Mouse (Mus musculus): Measurements from ENCODE around the gene Krtap6-5. TPM values are rescaled to one million over a fixed set of nuclear protein-coding genes. Genes with fewer than 3 reads are reported as not detected.
"Not testable (repeated sequence)": the region's sequence is repeated elsewhere in the genome, so short reads cannot be mapped to it uniquely, and the experiment has no call there.

Krtap6-5 gene
- polyA plus RNA-seq (2016; fragmentation: Nextera tagmentation; extraction: Ambion mirVana): not detected in 2 replicates

DNA sequence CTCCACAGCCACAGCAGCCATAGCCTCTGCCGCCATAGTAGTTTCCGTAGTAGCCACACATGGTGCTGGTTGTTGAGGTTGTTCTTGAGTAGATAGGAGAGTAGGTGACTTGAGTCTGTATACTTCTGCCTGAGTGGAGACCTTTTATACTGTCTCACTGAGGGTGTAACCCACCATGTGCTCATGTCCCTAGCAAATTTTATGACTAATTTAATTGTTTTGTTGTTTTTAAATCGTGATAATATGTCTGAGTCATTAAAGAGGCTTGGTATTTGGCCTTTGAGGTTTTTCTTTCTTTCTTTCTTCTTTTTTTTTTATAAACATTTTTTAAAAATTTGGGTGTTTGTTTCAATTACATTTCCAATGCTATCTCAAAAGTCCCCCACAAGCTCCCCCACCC lies at the start of gene Krtap6-5:
Gene Krtap6-5, minus strand, starts transcription at position 101 of the 400 bp plus-strand sequence.
- Histone ChIP-seq H3K9me3 (replicated peaks) (no peaks in the 10 kb centered on the region), H3K27me3 (ENCODE audit: low read depth, poor library complexity, severe bottlenecking) (no peaks in the 10 kb centered on the region), H3K27ac (no peak within 1 kb of the TSS), H3K4me3 (no peak within 1 kb of the TSS), H3K36me3 (no peaks in the 10 kb centered on the region), H3K4me1 (no peaks in the 10 kb centered on the region)
- no peak for DNase-seq (ENCODE audit: low spot score)
- 95% methylated on average over 3 of the region's 3 CpGs for WGBS

DNA sequence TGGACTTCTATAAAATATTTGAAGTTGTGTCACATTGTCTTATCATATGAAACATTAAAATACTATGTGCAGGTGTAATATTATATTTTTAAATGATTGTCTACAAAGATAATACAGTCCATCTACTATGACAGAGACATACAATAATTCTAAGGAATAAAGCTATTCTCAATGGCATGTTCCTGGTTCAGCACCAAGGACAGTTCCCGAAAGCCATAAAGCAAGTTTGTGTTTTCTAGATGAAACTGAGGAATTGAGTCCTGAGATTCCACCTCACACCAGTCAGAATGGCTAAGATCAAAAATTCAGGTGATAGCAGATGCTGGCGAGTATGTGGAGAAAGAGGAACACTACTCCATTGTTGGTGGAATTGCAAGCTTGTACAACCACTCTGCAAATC lies 23.4 kb upstream of the Krtap6-5 start:
- H3K4me1 ChIP-seq; H3K36me3 ChIP-seq; H3K4me3 ChIP-seq; H3K27ac ChIP-seq; H3K27me3 ChIP-seq (ENCODE audit: low read depth, poor library complexity, severe bottlenecking); H3K9me3 ChIP-seq (replicated peaks): not testable (repeated sequence)
- peak; percentile 46 for DNase-seq (ENCODE audit: low spot score)
- 79% methylated on average over 2 of the region's 2 CpGs for WGBS

DNA sequence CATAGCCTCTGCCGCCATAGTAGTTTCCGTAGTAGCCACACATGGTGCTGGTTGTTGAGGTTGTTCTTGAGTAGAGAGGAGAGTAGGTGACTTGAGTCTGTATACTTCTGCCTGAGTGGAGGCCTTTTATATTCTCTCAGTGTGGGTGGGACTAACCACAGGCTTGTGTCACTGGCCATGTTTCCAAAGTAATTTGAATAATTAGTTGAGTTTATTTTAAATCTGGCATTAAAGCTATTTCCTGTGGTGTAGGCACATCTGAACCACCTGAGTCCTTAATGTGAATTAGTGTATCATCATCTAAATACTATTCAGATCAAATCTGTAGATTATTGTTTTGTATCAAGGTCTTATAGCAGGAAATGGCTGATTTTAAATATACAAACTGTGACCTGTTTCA lies 16.2 kb upstream of the Krtap6-5 start, which contains the start of gene 1110025L11Rik:
Gene 1110025L11Rik, minus strand, starts transcription at position 101 of the 400 bp plus-strand sequence.
- not testable (repeated sequence) for H3K9me3 ChIP-seq (replicated peaks); H3K4me1 ChIP-seq; H3K27me3 ChIP-seq (ENCODE audit: low read depth, poor library complexity, severe bottlenecking); DNase-seq (ENCODE audit: low spot score); H3K27ac ChIP-seq; H3K4me3 ChIP-seq; H3K36me3 ChIP-seq
- no CpG with 5 or more reads among the region's 2 CpGs for WGBS

DNA sequence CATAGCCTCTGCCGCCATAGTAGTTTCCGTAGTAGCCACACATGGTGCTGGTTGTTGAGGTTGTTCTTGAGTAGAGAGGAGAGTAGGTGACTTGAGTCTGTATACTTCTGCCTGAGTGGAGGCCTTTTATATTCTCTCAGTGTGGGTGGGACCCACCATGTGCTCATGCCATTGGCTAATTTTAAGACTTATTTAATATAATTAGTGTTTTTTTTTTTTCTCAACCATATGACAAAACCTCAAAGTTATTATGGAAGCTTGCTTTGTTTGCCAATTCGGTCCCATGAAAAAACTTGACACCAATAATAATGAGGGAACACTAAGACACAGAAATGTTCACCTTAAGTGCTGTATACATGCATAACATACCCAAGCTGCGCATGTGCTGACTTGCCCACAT lies 6.3 kb downstream of the Krtap6-5 start, which contains the start of gene Gm10228:
Gene Gm10228, minus strand, starts transcription at position 101 of the 400 bp plus-strand sequence.
- WGBS: 96% methylated on average over 2 of the region's 4 CpGs

DNA sequence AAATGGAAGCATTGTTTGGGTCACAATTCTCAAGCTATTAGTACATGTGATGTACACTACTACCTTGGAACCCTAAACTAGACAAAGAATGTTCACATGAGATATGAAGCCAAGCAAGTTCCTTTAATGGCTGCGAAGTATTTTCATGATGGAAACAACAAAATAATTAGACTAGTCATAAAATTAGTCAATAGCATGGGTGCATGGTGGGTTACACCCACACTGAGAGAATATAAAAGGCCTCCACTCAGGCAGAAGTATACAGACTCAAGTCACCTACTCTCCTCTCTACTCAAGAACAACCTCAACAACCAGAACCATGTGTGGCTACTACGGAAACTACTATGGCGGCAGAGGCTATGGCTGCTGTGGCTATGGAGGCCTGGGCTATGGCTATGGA lies 16.3 kb downstream of the Krtap6-5 start, which contains the start of gene Krtap6-1:
Gene Krtap6-1, plus strand, starts transcription at position 301 of the 400 bp plus-strand sequence.
- H3K27me3 ChIP-seq (ENCODE audit: low read depth, poor library complexity, severe bottlenecking); H3K4me3 ChIP-seq; DNase-seq (ENCODE audit: low spot score); H3K36me3 ChIP-seq; H3K27ac ChIP-seq; H3K4me1 ChIP-seq; H3K9me3 ChIP-seq (replicated peaks): not testable (repeated sequence)
- WGBS: 91% methylated on average over 3 of the region's 3 CpGs

More for the DNA sequence above, 6.3 kb downstream of the Krtap6-5 start, which contains the start of gene Gm10228:
- H3K36me3 ChIP-seq; H3K4me1 ChIP-seq; DNase-seq (ENCODE audit: low spot score); H3K27me3 ChIP-seq (ENCODE audit: low read depth, poor library complexity, severe bottlenecking); H3K9me3 ChIP-seq (replicated peaks); H3K4me3 ChIP-seq; H3K27ac ChIP-seq: not testable (repeated sequence)

DNA sequence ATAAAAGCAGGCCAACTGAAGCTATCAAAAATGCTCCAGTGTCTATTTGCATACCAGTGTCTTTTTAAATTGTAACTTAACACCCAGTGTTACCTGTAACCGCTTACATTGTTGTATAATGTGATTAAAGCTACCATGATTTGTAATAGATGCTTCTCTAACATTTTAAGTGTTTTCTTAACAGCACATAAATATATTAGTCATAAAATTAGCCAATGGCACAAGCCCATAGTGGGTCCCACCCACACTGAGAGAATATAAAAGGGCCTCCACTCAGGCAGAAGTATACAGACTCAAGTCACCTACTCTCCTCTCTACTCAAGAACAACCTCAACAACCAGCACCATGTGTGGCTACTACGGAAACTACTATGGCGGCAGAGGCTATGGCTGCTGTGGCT lies 32.7 kb downstream of the Krtap6-5 start, which contains the start of gene Gm10229:
Gene Gm10229, plus strand, starts transcription at position 301 of the 400 bp plus-strand sequence.
- WGBS: 90% methylated on average over 3 of the region's 3 CpGs
- not testable (repeated sequence) for H3K36me3 ChIP-seq

DNA sequence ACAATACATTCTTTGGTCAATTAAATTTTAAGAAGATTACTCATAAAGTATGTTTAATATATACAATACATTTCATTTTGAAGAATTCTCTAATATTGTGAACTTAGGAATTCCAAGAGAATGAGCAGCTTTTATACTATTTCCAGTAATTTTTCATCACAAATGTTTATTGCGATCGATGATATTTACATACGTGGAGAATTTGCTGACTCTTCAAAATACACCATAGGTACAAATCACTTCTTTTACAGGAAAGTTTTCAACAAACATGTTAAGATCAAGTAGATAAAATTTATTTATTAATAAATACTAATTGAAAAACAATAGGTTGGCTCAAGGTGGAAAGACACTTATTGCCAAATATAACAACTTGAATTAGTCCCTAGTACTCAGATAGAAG lies 33.7 kb downstream of the Krtap6-5 start:
- Histone ChIP-seq H3K4me3 (no peak overlapping the region), H3K27ac (no peak overlapping the region), H3K27me3 (ENCODE audit: low read depth, poor library complexity, severe bottlenecking) (no peaks in the 10 kb centered on the region), H3K36me3 (no peaks in the 10 kb centered on the region), H3K9me3 (replicated peaks) (no peaks in the 10 kb centered on the region), H3K4me1 (no peaks in the 10 kb centered on the region)
- over 99% methylated on average over 3 of the region's 3 CpGs for WGBS
- DNase-seq (ENCODE audit: low spot score): no peak

More for the DNA sequence above, 32.7 kb downstream of the Krtap6-5 start, which contains the start of gene Gm10229:
- not testable (repeated sequence) for H3K9me3 ChIP-seq (replicated peaks); H3K4me3 ChIP-seq; H3K27me3 ChIP-seq (ENCODE audit: low read depth, poor library complexity, severe bottlenecking); DNase-seq (ENCODE audit: low spot score); H3K27ac ChIP-seq; H3K4me1 ChIP-seq

DNA sequence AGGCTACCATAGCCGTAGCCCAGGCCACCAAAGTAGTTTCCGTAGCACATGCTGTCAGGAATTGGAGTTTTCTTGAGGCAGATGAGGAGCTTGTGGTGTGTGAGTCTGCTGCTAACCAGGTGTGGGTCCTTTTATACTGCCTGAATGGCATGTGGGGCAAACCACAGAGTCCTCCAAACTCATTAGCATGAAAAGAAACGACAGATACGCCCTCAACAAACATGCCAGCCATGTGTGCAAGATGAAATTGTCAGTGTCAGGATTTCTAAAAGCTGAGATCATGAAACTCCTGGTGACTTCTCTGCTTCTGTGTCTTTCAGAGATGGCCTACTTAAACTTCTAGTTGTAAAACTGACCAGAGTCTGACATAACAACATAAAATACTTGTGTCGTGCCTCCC lies 37.0 kb downstream of the Krtap6-5 start, which contains the start of gene Krtap22-2:
Gene Krtap22-2, minus strand, starts transcription at position 101 of the 400 bp plus-strand sequence.
- no peaks in the 10 kb centered on the region for H3K9me3 ChIP-seq (replicated peaks)
- 88% methylated on average over 5 of the region's 5 CpGs for WGBS
- H3K27me3 ChIP-seq (ENCODE audit: low read depth, poor library complexity, severe bottlenecking): no peaks in the 10 kb centered on the region
- no peak within 1 kb of the TSS for H3K27ac ChIP-seq
- no peak within 1 kb of the TSS for H3K4me3 ChIP-seq
- no peaks in the 10 kb centered on the region for H3K4me1 ChIP-seq
- no peaks in the 10 kb centered on the region for H3K36me3 ChIP-seq
- no peak for DNase-seq (ENCODE audit: low spot score)

Other genes with a start within 250 kb of the Krtap6-5 start
- not detected in 2 replicates for gene Gm20741, start 235.7 kb downstream of the Krtap6-5 start, polyA plus RNA-seq (2016; fragmentation: Nextera tagmentation; extraction: Ambion mirVana)
- gene Krtap15, start 227.7 kb downstream of the Krtap6-5 start, polyA plus RNA-seq (2016; fragmentation: Nextera tagmentation; extraction: Ambion mirVana): not detected in 2 replicates
- gene Krtap14, start 221.7 kb downstream of the Krtap6-5 start, polyA plus RNA-seq (2016; fragmentation: Nextera tagmentation; extraction: Ambion mirVana): not detected in 2 replicates
- gene Krtap19-1, start 178.5 kb downstream of the Krtap6-5 start, polyA plus RNA-seq (2016; fragmentation: Nextera tagmentation; extraction: Ambion mirVana): not detected in 2 replicates
- not detected in 2 replicates for gene Krtap19-2, start 173.6 kb downstream of the Krtap6-5 start, polyA plus RNA-seq (2016; fragmentation: Nextera tagmentation; extraction: Ambion mirVana)
- not detected in 2 replicates for gene Krtap19-3, start 169.8 kb downstream of the Krtap6-5 start, polyA plus RNA-seq (2016; fragmentation: Nextera tagmentation; extraction: Ambion mirVana)
- not detected in 2 replicates for gene Krtap19-4, start 162.8 kb downstream of the Krtap6-5 start, polyA plus RNA-seq (2016; fragmentation: Nextera tagmentation; extraction: Ambion mirVana)
- gene Krtap19-5, start 151.4 kb downstream of the Krtap6-5 start, polyA plus RNA-seq (2016; fragmentation: Nextera tagmentation; extraction: Ambion mirVana): not detected in 2 replicates
- gene Krtap19-9b, start 115.6 kb downstream of the Krtap6-5 start, polyA plus RNA-seq (2016; fragmentation: Nextera tagmentation; extraction: Ambion mirVana): not detected in 2 replicates
- not detected in 2 replicates for gene Krtap16-3, start 85.0 kb downstream of the Krtap6-5 start, polyA plus RNA-seq (2016; fragmentation: Nextera tagmentation; extraction: Ambion mirVana)
- gene Krtap22-2, start 37.1 kb downstream of the Krtap6-5 start, polyA plus RNA-seq (2016; fragmentation: Nextera tagmentation; extraction: Ambion mirVana): not detected in 2 replicates
- gene Gm10229, start 32.6 kb downstream of the Krtap6-5 start, polyA plus RNA-seq (2016; fragmentation: Nextera tagmentation; extraction: Ambion mirVana): not detected in 2 replicates
- not detected in 2 replicates for gene Krtap6-1, start 16.2 kb downstream of the Krtap6-5 start, polyA plus RNA-seq (2016; fragmentation: Nextera tagmentation; extraction: Ambion mirVana)
- gene Gm10228, start 6.4 kb downstream of the Krtap6-5 start, polyA plus RNA-seq (2016; fragmentation: Nextera tagmentation; extraction: Ambion mirVana): not detected in 2 replicates
- not detected in 2 replicates for gene 1110025L11Rik, start 16.1 kb upstream of the Krtap6-5 start, polyA plus RNA-seq (2016; fragmentation: Nextera tagmentation; extraction: Ambion mirVana)
- gene Krtap6-3, start 36.1 kb upstream of the Krtap6-5 start, polyA plus RNA-seq (2016; fragmentation: Nextera tagmentation; extraction: Ambion mirVana): not detected in 2 replicates
- gene Gm6358, start 93.0 kb upstream of the Krtap6-5 start, polyA plus RNA-seq (2016; fragmentation: Nextera tagmentation; extraction: Ambion mirVana): not detected in 2 replicates
- gene Gm10061, start 103.2 kb upstream of the Krtap6-5 start, polyA plus RNA-seq (2016; fragmentation: Nextera tagmentation; extraction: Ambion mirVana): not detected in 2 replicates
- not detected in 2 replicates for gene Gm9789, start 110.1 kb upstream of the Krtap6-5 start, polyA plus RNA-seq (2016; fragmentation: Nextera tagmentation; extraction: Ambion mirVana)
- gene Gm7735, start 121.6 kb upstream of the Krtap6-5 start, polyA plus RNA-seq (2016; fragmentation: Nextera tagmentation; extraction: Ambion mirVana): not detected in 2 replicates
- gene 1110057P08Rik, start 126.9 kb upstream of the Krtap6-5 start, polyA plus RNA-seq (2016; fragmentation: Nextera tagmentation; extraction: Ambion mirVana): not detected in 2 replicates
- not detected in 2 replicates for gene Krtap20-2, start 158.0 kb upstream of the Krtap6-5 start, polyA plus RNA-seq (2016; fragmentation: Nextera tagmentation; extraction: Ambion mirVana)

Data from limb, embryonic 10.5 days (tissue).